Mouse (Mus musculus): ENCODE data around the gene Hapln1.

GRCm38 (mm10) chr13:89653279-89653678 is 113.7 kb downstream of the Hapln1 start:
- TF ChIP-seq POLR2A (IDR thresholded peaks at IDR 0.05; ENCODE audit: control insufficient read depth, low read depth, low read length) (no peak), CTCF (IDR thresholded peaks at IDR 0.05; ENCODE audit: control insufficient read depth, insufficient read depth, insufficient replicate concordance, low read depth, low read length) (no peak)
